Mouse (Mus musculus) liver, embryonic 13.5 days (tissue): Measurements from ENCODE around the gene Naa16. TPM values are rescaled to one million over a fixed set of nuclear protein-coding genes. Genes with fewer than 3 reads are reported as not detected.

Experiments used
- ATAC-seq: fragments of 200-750 bp; cut with Nextera tagmentation; 2 replicates; pipeline ENCODE4 v1.8.0; 2017; ENCODE audit warnings: low read depth, mild to moderate bottlenecking, moderate number of reproducible peaks, moderate library complexity
- DNase-seq: peaks from one replicate; pipeline ENCODE4 v3.0.0; 2022
- H3K27ac ChIP-seq: fragments of 300-500 bp; sonication (generic); 2 replicates; pipeline ENCODE4 v1.5.1; 2015; ENCODE audit warnings: moderate library complexity, mild to moderate bottlenecking, inconsistent platforms
- H3K27me3 ChIP-seq: fragments of 300-500 bp; sonication (generic); 2 replicates; pipeline ENCODE4 v1.6.1; 2015; ENCODE audit warnings: mild to moderate bottlenecking, inconsistent platforms
- H3K36me3 ChIP-seq: fragments of 300-500 bp; sonication (generic); 2 replicates; pipeline ENCODE4 v1.6.1; 2015; ENCODE audit warnings: mild to moderate bottlenecking, inconsistent platforms
- H3K4me1 ChIP-seq: fragments of 300-500 bp; sonication (generic); replicated peaks from 2 replicates; pipeline ENCODE4 v1.6.1; 2015; ENCODE audit warnings: inconsistent platforms
- H3K4me2 ChIP-seq: fragments of 300-500 bp; sonication (generic); 2 replicates; pipeline ENCODE4 v1.6.1; 2015; ENCODE audit warnings: inconsistent platforms, mild to moderate bottlenecking, moderate library complexity
- H3K4me3 ChIP-seq: fragments of 300-500 bp; sonication (generic); replicated peaks from 2 replicates; pipeline ENCODE4 v1.5.1; 2015; ENCODE audit warnings: mild to moderate bottlenecking, inconsistent platforms
- H3K9ac ChIP-seq: fragments of 300-500 bp; sonication (generic); 2 replicates; pipeline ENCODE4 v1.6.1; 2015; ENCODE audit warnings: mild to moderate bottlenecking, inconsistent platforms
- H3K9me3 ChIP-seq: fragments of 300-500 bp; sonication (generic); replicated peaks from 2 replicates; pipeline ENCODE4 v1.6.1; 2016; ENCODE audit warnings: inconsistent platforms
- WGBS: fragments of 180-500 bp; shearing (Covaris S2); methylation state at CpG from one replicate; pipeline ENCODE4 v1.1.7; 2015; ENCODE audit not compliant: insufficient replicate concordance; 5-methylcytosine and 5-hydroxymethylcytosine counted together
- polyA plus RNA-seq: library from polyadenylated mRNA; unstranded; fragments of >200 nt; fragmentation: Nextera tagmentation; extraction: Ambion mirVana; gene quantifications from 2 replicates; pipeline ENCODE4 v1.2.1, GENCODE M21; 2015

Gene Naa16
- polyA plus RNA-seq, 1 experiment from 2014 or later: 33.4 TPM

DNA sequence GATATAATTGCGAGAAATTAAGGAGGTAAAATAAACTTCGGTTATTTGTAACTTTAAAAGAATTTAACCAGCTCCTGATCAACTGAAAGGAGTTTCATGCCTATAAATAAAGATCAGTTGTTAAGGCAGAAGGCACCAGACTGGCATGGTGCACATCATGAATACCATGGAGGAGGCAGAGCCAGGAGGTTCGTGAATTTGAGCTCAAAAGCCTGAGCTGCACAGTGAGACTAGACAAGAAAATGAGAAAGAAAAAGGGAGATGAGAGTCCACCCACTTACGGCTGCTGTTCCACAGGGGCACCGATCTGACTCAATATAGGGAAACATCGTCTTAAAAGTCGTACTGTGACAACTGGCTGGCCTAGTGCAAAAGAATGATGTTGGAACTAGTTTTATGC, 106.6 kb downstream of the Naa16 start:
- DNase-seq (no peak), ATAC-seq (no peak)
- H3K4me3 ChIP-seq: no peak overlapping the region
- H3K9ac ChIP-seq: no peak overlapping the region
- H3K9me3 ChIP-seq: no peaks in the 10 kb centered on the region
- H3K4me1 ChIP-seq: peaks cover 11% of the 10 kb centered on the region
- peaks cover 15% of the 10 kb centered on the region for H3K36me3 ChIP-seq
- H3K27ac ChIP-seq: no peak overlapping the region
- WGBS: 82% methylated on average over 7 of the region's 7 CpGs
- H3K4me2 ChIP-seq: no peak overlapping the region
- H3K27me3 ChIP-seq: no peaks in the 10 kb centered on the region

DNA sequence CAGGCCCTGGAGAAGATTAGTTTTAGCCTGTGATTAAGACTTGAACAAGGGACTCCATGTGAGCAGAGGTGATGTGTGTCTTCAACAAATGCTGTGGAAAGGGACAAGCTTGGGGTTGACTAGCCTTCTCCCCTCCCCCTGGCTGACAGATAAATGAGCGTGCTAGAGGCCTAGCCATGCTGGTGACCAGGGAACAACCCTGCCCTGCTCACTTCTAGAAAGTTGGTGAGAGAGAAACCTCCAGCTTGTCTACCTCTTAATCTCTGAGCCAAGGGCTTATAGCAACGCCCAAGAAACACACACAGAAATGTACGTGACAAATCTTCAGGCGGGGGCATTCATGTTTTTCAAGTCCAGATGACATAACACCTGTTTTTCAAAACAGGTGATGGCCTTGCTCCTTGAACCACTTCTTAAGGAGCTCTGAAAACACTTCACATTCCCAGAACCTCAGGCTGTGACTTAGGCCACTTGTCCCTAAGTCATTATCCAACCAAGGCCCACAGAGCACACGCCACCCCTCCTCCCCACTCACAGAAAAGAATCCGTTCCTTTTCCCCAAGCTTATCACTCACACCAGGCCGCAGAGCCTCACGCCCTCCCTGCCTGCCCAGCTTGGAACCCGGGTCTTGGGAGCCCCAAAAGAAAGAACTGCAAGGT, 108.6 kb downstream of the Naa16 start:
- ATAC-seq (peak; percentile 74), DNase-seq (no peak)
- WGBS: 26% methylated on average over 9 of the region's 9 CpGs
- Histone ChIP-seq H3K9ac (no peak overlapping the region; the same call in 1 of the 2 replicates), H3K4me3 (no peak overlapping the region), H3K27me3 (no peaks in the 10 kb centered on the region), H3K27ac (0 out of 2 replicates have a peak overlapping the region, but pooled peaks have one; percentile 14), H3K4me1 (peaks cover 11% of the 10 kb centered on the region), H3K9me3 (no peaks in the 10 kb centered on the region), H3K36me3 (no peaks in the 10 kb centered on the region), H3K4me2 (peak overlapping the region; percentile 17; the same call in 1 of the 2 replicates)

DNA sequence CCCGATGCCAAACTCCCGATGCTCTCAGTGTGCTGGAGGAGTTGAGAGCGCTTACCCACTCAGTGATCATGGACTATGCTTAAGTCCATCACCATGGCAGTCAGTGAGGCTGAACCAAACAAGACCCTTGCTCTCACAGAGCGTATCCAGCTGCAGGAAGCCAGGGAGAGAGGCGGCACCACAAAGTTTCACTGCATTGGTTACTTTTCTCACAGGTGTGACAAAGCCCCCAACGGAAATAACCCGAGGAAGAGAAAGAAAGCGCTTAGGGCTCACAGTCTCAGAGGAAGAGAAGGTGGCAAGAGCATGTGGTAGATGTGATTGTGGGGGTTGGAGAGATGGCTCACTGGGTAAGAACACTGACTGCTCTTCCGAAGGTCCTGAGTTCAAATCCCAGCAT, 110.1 kb downstream of the Naa16 start:
- no peak overlapping the region for H3K27ac ChIP-seq
- H3K4me1 ChIP-seq: peaks cover 18% of the 10 kb centered on the region
- 86% methylated on average over 9 of the region's 9 CpGs for WGBS
- DNase-seq (no peak), ATAC-seq (no peak)
- no peaks in the 10 kb centered on the region for H3K27me3 ChIP-seq
- no peak overlapping the region for H3K4me2 ChIP-seq
- no peak overlapping the region for H3K9ac ChIP-seq
- no peak overlapping the region for H3K4me3 ChIP-seq
- H3K36me3 ChIP-seq: no peaks in the 10 kb centered on the region
- no peaks in the 10 kb centered on the region for H3K9me3 ChIP-seq

DNA sequence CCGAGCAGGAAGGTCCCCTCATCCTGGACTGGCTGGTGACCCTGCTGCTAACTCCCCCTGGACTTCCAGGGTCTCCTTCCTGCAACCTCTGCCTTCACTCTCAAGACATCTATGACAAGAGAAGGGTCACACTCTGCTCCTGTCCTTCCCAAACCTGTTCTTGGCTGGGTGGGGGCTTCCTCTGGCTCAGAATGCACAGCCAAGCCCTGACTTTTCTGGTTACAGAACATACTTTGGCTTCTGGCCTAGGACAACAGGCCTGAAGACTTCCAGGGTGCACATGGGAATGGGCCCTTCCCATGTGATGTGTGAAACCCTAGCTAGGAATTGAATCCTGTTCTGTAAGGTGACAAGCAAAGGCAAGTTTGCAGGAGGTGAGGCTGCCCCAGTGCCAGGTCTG, 111.1 kb downstream of the Naa16 start:
- H3K27ac ChIP-seq: no peak overlapping the region
- ATAC-seq: no peak
- no peaks in the 10 kb centered on the region for H3K9me3 ChIP-seq
- no peak overlapping the region for H3K4me3 ChIP-seq
- peaks cover 18% of the 10 kb centered on the region for H3K4me1 ChIP-seq
- no peaks in the 10 kb centered on the region for H3K36me3 ChIP-seq
- no peak overlapping the region for H3K9ac ChIP-seq
- DNase-seq: no peak
- WGBS: 54% methylated on average over 1 of the region's 1 CpGs
- no peaks in the 10 kb centered on the region for H3K27me3 ChIP-seq
- no peak overlapping the region for H3K4me2 ChIP-seq

DNA sequence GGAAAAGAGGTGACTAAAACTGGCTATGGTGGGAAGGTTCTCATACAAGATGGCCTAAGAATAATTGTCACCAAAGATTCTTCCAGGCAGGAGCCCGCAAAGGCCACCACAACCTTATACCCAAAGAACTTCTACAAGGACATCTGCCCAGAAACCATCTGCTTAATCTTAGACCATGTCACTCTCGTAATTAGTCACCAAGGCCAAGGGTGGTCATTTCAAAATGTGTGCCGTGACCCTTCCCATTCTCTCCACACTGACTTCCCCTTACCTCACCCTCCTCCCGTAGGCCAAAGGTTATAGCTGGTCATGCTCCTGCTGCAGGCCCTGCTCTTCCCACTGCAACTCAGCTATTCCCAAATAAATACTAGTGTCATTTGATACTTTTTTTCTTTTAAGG, 111.7 kb downstream of the Naa16 start:
- Histone ChIP-seq H3K9ac (no peak overlapping the region), H3K27ac (no peak overlapping the region), H3K4me2 (no peak overlapping the region), H3K36me3 (no peaks in the 10 kb centered on the region), H3K4me1 (peaks cover 18% of the 10 kb centered on the region), H3K9me3 (no peaks in the 10 kb centered on the region), H3K4me3 (no peak overlapping the region), H3K27me3 (no peaks in the 10 kb centered on the region)
- no peak for DNase-seq
- 72% methylated on average over 4 of the region's 4 CpGs for WGBS
- ATAC-seq: no peak

DNA sequence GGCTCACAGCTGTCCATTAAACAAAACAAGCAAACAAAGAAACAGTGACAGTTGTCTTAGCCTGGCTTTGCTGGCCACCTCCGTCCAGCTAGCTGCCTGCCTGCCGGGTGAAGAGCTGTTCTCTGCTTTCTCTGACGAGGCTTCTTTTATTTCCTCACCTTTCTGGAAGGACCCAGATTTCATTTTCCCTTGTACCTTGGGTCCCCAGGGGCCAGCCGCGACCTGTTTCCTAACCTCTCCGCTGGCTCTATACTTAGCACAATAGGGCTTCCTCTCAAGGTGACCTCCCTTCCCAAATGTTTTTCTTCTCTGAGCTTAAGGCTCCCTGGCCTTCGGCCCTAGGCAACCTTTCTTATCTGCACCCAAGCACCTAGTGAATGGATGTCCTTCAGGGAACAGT, 112.7 kb downstream of the Naa16 start:
- no peak for DNase-seq

DNA sequence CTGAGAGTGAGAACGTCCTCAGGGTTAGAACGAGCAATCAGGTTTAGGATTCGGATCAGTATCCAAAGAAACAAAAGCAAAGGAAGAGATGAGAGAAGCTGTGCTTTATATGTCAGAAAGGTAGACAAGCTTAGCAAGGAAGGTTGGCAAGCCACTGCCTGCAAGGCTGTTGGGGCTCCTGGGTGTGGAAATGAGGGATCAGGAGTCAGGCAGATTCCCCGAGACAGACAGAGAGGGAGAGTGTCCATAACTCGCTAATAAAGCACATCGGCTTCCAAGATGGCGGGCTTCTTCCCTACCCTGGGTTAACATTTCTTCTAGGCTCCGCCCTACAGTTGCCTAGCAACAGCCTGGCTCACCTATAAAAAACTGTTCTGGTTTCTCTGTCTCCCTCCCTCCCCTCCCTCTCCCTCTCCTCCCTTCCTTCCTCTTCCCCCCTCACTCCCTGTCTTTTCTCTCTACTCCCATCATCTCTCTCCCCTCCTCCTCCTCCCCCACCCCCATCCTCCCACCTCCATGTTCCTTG, 114.6 kb downstream of the Naa16 start:
- Histone ChIP-seq H3K36me3 (no peaks in the 10 kb centered on the region), H3K4me1 (0 out of 2 replicates have a peak, but pooled peaks cover 7% of the 10 kb centered on the region), H3K27me3 (no peaks in the 10 kb centered on the region), H3K27ac (no peak overlapping the region), H3K9ac (no peak overlapping the region), H3K4me3 (no peak overlapping the region), H3K4me2 (no peak overlapping the region), H3K9me3 (no peaks in the 10 kb centered on the region)
- ATAC-seq (no peak), DNase-seq (no peak)
- 75% methylated on average over 8 of the region's 8 CpGs for WGBS

More for the DNA sequence above, 112.7 kb downstream of the Naa16 start:
- ATAC-seq: no peak
- H3K9ac ChIP-seq: no peak overlapping the region
- H3K4me2 ChIP-seq: no peak overlapping the region
- H3K27ac ChIP-seq: no peak overlapping the region
- no peaks in the 10 kb centered on the region for H3K27me3 ChIP-seq
- H3K36me3 ChIP-seq: no peaks in the 10 kb centered on the region
- H3K4me3 ChIP-seq: no peak overlapping the region
- WGBS: 56% methylated on average over 7 of the region's 7 CpGs
- H3K4me1 ChIP-seq: peaks cover 18% of the 10 kb centered on the region
- no peaks in the 10 kb centered on the region for H3K9me3 ChIP-seq

DNA sequence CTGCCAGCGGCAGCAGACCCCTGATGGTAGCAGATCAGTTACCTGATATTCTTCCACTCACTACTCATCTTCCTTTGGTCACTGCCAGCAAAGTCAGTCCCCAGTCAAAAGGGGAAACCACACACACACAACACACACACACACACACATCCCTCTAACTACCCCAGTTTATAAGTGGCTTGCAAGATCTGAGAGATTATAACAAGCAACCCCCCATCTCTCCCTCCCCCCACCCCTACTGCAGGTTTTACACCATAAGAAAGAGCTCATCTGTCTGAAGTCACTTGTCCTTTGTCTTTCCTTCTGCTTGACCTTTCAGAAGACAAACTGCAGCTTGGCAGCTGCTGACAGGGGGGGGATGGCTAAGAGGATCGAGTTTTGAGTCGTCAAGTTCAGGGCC, 115.1 kb downstream of the Naa16 start:
- H3K9ac ChIP-seq: no peak overlapping the region
- H3K9me3 ChIP-seq: no peaks in the 10 kb centered on the region
- DNase-seq (no peak), ATAC-seq (no peak)
- H3K27me3 ChIP-seq: no peaks in the 10 kb centered on the region
- H3K4me3 ChIP-seq: no peak overlapping the region
- H3K4me1 ChIP-seq: 0 out of 2 replicates have a peak, but pooled peaks cover 7% of the 10 kb centered on the region
- H3K36me3 ChIP-seq: no peaks in the 10 kb centered on the region
- H3K27ac ChIP-seq: no peak overlapping the region
- WGBS: 48% methylated on average over 3 of the region's 3 CpGs
- H3K4me2 ChIP-seq: no peak overlapping the region

Other genes with a start within 250 kb of the Naa16 start
- not detected in 2 replicates for gene Zfp957, start 143.4 kb downstream of the Naa16 start, polyA plus RNA-seq
- 306 and 322 TPM in 2 replicates for gene Rgcc, start 89.1 kb downstream of the Naa16 start, polyA plus RNA-seq
- 5.7 and 6.8 TPM in 2 replicates for gene Mtrf1, start 7.0 kb upstream of the Naa16 start, polyA plus RNA-seq
- gene Kbtbd7, start 35.7 kb upstream of the Naa16 start, polyA plus RNA-seq: 3.0 and 3.6 TPM in 2 replicates
- gene Kbtbd6, start 61.1 kb upstream of the Naa16 start, polyA plus RNA-seq: 2.6 and 3.0 TPM in 2 replicates
- 11.9 and 13.8 TPM in 2 replicates for gene Elf1, start 90.4 kb upstream of the Naa16 start, polyA plus RNA-seq
- gene Wbp4, start 90.7 kb upstream of the Naa16 start, polyA plus RNA-seq: 17.6 and 20.6 TPM in 2 replicates
- gene Sugt1, start 196.9 kb upstream of the Naa16 start, polyA plus RNA-seq: 53.6 and 62.6 TPM in 2 replicates